Mouse (Mus musculus): ENCODE data around the gene Atp8a2. TPM values are rescaled to one million over a fixed set of nuclear protein-coding genes. Genes with fewer than 3 reads are reported as not detected.

Atp8a2 gene
- polyA plus RNA-seq, 1 experiment = 0.36 TPM

DNA sequence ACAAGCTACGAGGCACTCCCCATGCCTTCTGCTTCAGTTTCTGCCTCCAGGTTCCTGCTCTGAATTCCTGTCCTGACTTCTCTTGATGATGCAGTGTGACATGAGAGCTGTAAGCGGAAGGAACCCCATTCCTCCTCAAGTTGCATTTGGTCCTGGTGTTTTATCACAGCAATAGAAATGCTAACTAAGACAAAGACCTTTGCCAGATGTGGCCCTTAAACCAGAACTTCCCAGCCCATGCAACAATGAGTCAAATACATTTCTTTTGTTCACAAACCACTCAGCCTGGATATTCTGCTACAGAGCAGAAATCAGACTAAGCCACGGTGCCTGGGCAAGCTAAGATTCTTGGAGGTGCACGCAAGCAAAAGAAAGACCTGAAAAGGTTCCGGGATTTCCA is 268.2 kb downstream of the Atp8a2 start:
- 83% methylated on average over 5 of the region's 5 CpGs for WGBS
- DNase-seq = no peak
- Histone ChIP-seq H3K27ac (ENCODE audit: insufficient read depth, low read depth, low read length) (no peak overlapping the region), H3K36me3 (ENCODE audit: control insufficient read depth, insufficient read depth, low read length) (no peaks in the 10 kb centered on the region), H3K4me3 (ENCODE audit: insufficient read depth, low read depth, low read length) (no peak overlapping the region), H3K4me1 (ENCODE audit: control insufficient read depth, insufficient read depth, low read length) (no peaks in the 10 kb centered on the region), H3K27me3 (replicated peaks; ENCODE audit: control insufficient read depth, insufficient read depth, low read length) (no peaks in the 10 kb centered on the region)
- TF ChIP-seq CTCF (conservative IDR thresholded peaks at IDR 0.05; ENCODE audit: insufficient read depth, insufficient read length, low read depth, low read length) (no peak), POLR2A (IDR thresholded peaks at IDR 0.05; ENCODE audit: low read depth, low read length) (no peak)

DNA sequence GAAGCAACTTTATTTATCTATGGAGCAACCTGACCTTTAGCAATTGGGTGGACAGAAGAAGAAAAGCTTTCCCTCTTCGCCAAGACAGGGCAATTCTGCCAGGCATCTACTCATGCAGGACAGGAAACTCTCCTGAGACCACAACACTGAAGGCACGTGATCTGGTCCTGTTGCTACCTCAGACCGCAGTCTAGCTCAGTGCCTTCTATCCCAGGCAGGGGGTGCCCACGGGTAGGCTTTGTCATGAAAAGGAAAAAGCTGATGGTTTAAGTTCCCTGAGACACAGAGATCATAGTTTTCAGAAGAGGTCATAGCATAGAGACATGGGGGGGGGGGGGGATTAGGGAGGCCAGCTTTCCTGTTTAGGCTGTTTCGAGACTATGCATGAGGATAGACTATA is 269.2 kb downstream of the Atp8a2 start:
- H3K27ac ChIP-seq (ENCODE audit: insufficient read depth, low read depth, low read length) = no peak overlapping the region
- no peak overlapping the region for H3K4me3 ChIP-seq (ENCODE audit: insufficient read depth, low read depth, low read length)
- H3K36me3 ChIP-seq (ENCODE audit: control insufficient read depth, insufficient read depth, low read length) = no peaks in the 10 kb centered on the region
- TF ChIP-seq CTCF (conservative IDR thresholded peaks at IDR 0.05; ENCODE audit: insufficient read depth, insufficient read length, low read depth, low read length) (no peak), POLR2A (IDR thresholded peaks at IDR 0.05; ENCODE audit: low read depth, low read length) (no peak)
- 77% methylated on average over 5 of the region's 5 CpGs for WGBS
- H3K27me3 ChIP-seq (replicated peaks; ENCODE audit: control insufficient read depth, insufficient read depth, low read length) = no peaks in the 10 kb centered on the region
- H3K4me1 ChIP-seq (ENCODE audit: control insufficient read depth, insufficient read depth, low read length) = no peaks in the 10 kb centered on the region
- DNase-seq = no peak

DNA sequence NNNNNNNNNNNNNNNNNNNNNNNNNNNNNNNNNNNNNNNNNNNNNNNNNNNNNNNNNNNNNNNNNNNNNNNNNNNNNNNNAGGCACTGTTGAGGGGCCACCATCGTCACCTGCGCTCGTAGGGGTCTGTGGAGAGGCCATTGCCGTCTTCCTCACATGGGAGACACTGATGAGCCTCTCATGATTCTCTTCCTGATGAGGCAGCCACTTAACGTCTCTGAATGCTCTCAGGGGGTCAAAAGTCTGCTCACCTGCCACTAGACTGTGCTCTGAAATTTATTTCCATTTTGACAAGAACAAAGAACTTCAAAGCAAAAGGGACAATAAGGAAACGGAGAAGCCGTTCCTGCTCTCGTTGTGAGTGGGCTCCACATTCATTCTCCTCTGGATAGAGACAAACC is 277.1 kb downstream of the Atp8a2 start:
- WGBS = 32% methylated on average over 8 of the region's 8 CpGs
- Histone ChIP-seq H3K27me3 (replicated peaks; ENCODE audit: control insufficient read depth, insufficient read depth, low read length) (no peaks in the 10 kb centered on the region), H3K4me1 (ENCODE audit: control insufficient read depth, insufficient read depth, low read length) (no peaks in the 10 kb centered on the region), H3K27ac (ENCODE audit: insufficient read depth, low read depth, low read length) (no peak overlapping the region), H3K36me3 (ENCODE audit: control insufficient read depth, insufficient read depth, low read length) (no peaks in the 10 kb centered on the region), H3K4me3 (ENCODE audit: insufficient read depth, low read depth, low read length) (no peak overlapping the region)
- DNase-seq = no peak
- TF ChIP-seq POLR2A (IDR thresholded peaks at IDR 0.05; ENCODE audit: low read depth, low read length) (no peak), CTCF (conservative IDR thresholded peaks at IDR 0.05; ENCODE audit: insufficient read depth, insufficient read length, low read depth, low read length) (no peak)

DNA sequence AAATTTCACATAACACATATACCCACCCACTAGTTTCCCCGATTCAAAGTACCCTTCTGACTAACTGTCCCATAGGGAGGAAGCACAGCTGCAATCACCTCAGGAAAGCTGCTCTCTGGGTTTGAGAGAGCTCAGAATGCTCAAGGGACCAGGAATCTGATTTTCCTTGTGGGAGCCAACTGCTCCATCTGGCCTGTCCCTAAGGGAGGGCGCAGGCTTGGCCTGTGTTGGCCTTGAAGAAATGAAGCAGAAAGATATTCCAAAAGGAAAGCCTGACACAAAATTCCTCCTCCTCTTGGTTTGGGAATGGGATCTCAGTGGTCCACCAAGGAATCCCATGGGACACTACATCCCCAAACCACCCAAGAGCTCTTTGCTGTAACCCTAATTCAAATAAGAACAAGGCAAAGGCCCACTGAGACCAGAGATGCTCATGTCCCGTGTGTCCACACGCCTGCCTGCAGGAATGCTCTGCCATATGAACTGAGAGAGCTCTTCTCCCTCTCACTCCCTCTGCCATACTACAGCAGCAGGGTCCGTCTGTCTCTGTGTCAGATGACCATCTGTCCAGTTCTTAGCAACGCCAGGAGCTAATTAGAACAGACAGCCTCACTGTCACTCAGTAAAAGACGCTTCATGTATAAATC is 293.4 kb downstream of the Atp8a2 start:
- 77% methylated on average over 7 of the region's 7 CpGs for WGBS
- no peaks in the 10 kb centered on the region for H3K36me3 ChIP-seq (ENCODE audit: control insufficient read depth, insufficient read depth, low read length)
- TF ChIP-seq CTCF (conservative IDR thresholded peaks at IDR 0.05; ENCODE audit: insufficient read depth, insufficient read length, low read depth, low read length) = no peak
- no peak for TF ChIP-seq POLR2A (IDR thresholded peaks at IDR 0.05; ENCODE audit: low read depth, low read length)
- no peak overlapping the region for H3K4me3 ChIP-seq (ENCODE audit: insufficient read depth, low read depth, low read length)
- no peaks in the 10 kb centered on the region for H3K4me1 ChIP-seq (ENCODE audit: control insufficient read depth, insufficient read depth, low read length)
- no peak for DNase-seq
- no peaks in the 10 kb centered on the region for H3K27me3 ChIP-seq (replicated peaks; ENCODE audit: control insufficient read depth, insufficient read depth, low read length)
- no peak overlapping the region for H3K27ac ChIP-seq (ENCODE audit: insufficient read depth, low read depth, low read length)

DNA sequence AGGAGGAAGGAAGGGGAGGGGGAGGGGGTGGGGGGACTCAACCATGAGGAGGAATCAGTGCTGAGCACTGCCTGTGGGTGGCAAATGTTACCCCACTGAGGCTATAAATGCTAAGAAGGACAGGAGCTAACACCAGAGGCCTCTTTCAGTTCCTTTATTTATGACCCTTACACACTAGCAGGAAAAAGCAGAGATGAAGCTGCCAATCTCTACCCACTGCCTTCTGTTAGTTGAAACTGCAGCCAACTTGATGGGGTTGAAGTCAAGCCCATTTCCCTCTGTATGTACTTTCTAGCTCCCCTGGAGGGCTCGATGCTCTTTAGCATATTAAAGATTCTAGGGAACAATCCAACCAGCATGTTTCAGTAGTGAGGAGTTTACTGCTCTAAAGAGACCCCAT is 303.0 kb downstream of the Atp8a2 start:
- WGBS = 56% methylated on average over 1 of the region's 1 CpGs
- no peak for DNase-seq
- H3K27me3 ChIP-seq (replicated peaks; ENCODE audit: control insufficient read depth, insufficient read depth, low read length) = no peaks in the 10 kb centered on the region; the same call in 1 of the 2 replicates

DNA sequence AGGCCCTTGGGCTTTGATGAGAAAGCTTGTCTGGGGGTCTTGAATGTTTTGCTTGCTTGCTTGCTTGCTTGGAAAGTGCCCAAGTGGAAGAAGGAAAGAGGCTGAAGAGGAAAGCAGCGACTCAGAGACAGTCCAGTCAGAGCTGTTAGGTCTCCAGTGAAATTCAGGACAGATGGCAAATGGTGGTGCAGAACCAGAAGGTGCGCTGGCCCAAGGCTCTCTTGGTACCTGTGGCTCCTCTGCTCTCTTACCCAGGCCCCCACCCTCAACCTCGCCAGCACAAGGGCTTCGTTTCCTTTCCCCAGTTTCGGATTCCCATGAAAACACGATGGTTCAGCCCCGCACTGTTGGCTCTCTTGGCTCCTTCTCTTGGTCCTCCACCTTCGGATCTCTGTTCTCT is 304.9 kb downstream of the Atp8a2 start:
- WGBS = 85% methylated on average over 8 of the region's 8 CpGs
- Histone ChIP-seq H3K36me3 (ENCODE audit: control insufficient read depth, insufficient read depth, low read length) (no peaks in the 10 kb centered on the region), H3K4me3 (ENCODE audit: insufficient read depth, low read depth, low read length) (no peak overlapping the region), H3K4me1 (ENCODE audit: control insufficient read depth, insufficient read depth, low read length) (no peaks in the 10 kb centered on the region), H3K27ac (ENCODE audit: insufficient read depth, low read depth, low read length) (no peak overlapping the region), H3K27me3 (replicated peaks; ENCODE audit: control insufficient read depth, insufficient read depth, low read length) (peaks cover 1% of the 10 kb centered on the region; the same call in 1 of the 2 replicates)
- DNase-seq = no peak
- no peak for TF ChIP-seq POLR2A (IDR thresholded peaks at IDR 0.05; ENCODE audit: low read depth, low read length)
- no peak for TF ChIP-seq CTCF (conservative IDR thresholded peaks at IDR 0.05; ENCODE audit: insufficient read depth, insufficient read length, low read depth, low read length)

More for the DNA sequence above, 303.0 kb downstream of the Atp8a2 start:
- Histone ChIP-seq H3K27ac (ENCODE audit: insufficient read depth, low read depth, low read length) (no peak overlapping the region), H3K4me1 (ENCODE audit: control insufficient read depth, insufficient read depth, low read length) (no peaks in the 10 kb centered on the region), H3K36me3 (ENCODE audit: control insufficient read depth, insufficient read depth, low read length) (no peaks in the 10 kb centered on the region), H3K4me3 (ENCODE audit: insufficient read depth, low read depth, low read length) (no peak overlapping the region)
- TF ChIP-seq CTCF (conservative IDR thresholded peaks at IDR 0.05; ENCODE audit: insufficient read depth, insufficient read length, low read depth, low read length) (no peak), POLR2A (IDR thresholded peaks at IDR 0.05; ENCODE audit: low read depth, low read length) (no peak)

DNA sequence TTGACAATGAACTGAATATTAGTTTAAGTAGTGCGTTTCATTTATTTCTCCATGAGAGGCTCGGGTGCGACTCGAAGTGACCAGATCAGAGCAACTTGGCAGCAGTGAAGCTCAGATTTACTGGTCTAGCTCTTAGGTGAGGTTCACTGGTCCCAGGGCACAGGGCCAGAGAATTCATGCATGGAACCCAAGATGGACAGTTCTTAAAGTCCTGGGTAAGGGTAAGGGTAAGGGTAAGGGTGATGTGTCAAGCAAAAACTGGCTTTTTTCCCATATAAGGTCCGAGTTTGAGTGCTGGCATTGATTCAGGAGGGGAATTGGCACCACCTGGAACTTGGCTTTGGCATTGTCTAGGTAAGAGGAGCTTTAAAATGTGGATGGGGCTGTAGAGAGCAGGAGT is 305.5 kb downstream of the Atp8a2 start:
- peaks cover 1% of the 10 kb centered on the region; the same call in 1 of the 2 replicates for H3K27me3 ChIP-seq (replicated peaks; ENCODE audit: control insufficient read depth, insufficient read depth, low read length)
- TF ChIP-seq CTCF (conservative IDR thresholded peaks at IDR 0.05; ENCODE audit: insufficient read depth, insufficient read length, low read depth, low read length) (no peak), POLR2A (IDR thresholded peaks at IDR 0.05; ENCODE audit: low read depth, low read length) (no peak)
- H3K4me3 ChIP-seq (ENCODE audit: insufficient read depth, low read depth, low read length) = no peak overlapping the region
- peak; percentile 63 for DNase-seq
- WGBS = 42% methylated on average over 5 of the region's 5 CpGs
- H3K4me1 ChIP-seq (ENCODE audit: control insufficient read depth, insufficient read depth, low read length) = no peaks in the 10 kb centered on the region
- H3K36me3 ChIP-seq (ENCODE audit: control insufficient read depth, insufficient read depth, low read length) = no peaks in the 10 kb centered on the region
- no peak overlapping the region for H3K27ac ChIP-seq (ENCODE audit: insufficient read depth, low read depth, low read length)

Measured in kidney, adult 2 months (tissue).